Mouse (Mus musculus) cerebellum, adult 2 months (tissue): ENCODE measurements around the gene Dixdc1. TPM values are rescaled to one million over a fixed set of nuclear protein-coding genes. Genes with fewer than 3 reads are reported as not detected.
A peak's percentile ranks its signal among the peaks of the same experiment; 100 is the strongest.

ENCODE experiments used
- DNase-seq, 2 experiments: peaks; one replicate each; pipeline ENCODE4 v3.0.0; 2021
- H3K27ac ChIP-seq: fragments of 200-500 bp; 2 replicates; pipeline ENCODE4 v1.5.1; 2012; ENCODE audit warnings: low read length, control low read depth, inconsistent platforms; ENCODE audit not compliant: insufficient read depth
- H3K27me3 ChIP-seq: fragments of 200-500 bp; 2 replicates; pipeline ENCODE4 v1.6.1; 2012; ENCODE audit warnings: inconsistent platforms, mild to moderate bottlenecking, low read length, moderate library complexity; ENCODE audit not compliant: control insufficient read depth, insufficient read depth
- H3K4me1 ChIP-seq: fragments of 200-500 bp; 2 replicates; pipeline ENCODE4 v1.6.1; 2011; ENCODE audit warnings: low read length; ENCODE audit not compliant: control insufficient read depth, insufficient read depth
- H3K4me3 ChIP-seq: fragments of 200-500 bp; replicated peaks from 2 replicates; pipeline ENCODE3; 2011; ENCODE audit warnings: mild to moderate bottlenecking, low read depth, low read length, control low read depth; ENCODE audit not compliant: insufficient read depth
- CTCF ChIP-seq: fragments of 200-500 bp; IDR thresholded peaks from 2 replicates; pipeline ENCODE4 v1.5.1; 2011; ENCODE audit warnings: low read depth, mild to moderate bottlenecking, control low read depth, low read length, moderate library complexity, borderline replicate concordance; ENCODE audit not compliant: insufficient read depth
- POLR2A ChIP-seq: fragments of 200-500 bp; IDR thresholded peaks from 2 replicates; pipeline ENCODE4 v1.6.1; 2011; ENCODE audit warnings: low read length, control low read depth, borderline replicate concordance; ENCODE audit not compliant: insufficient read depth
- WGBS: fragments of 180-500 bp; shearing (Covaris S2); methylation state at CpG from one replicate; pipeline ENCODE4 v1.1.7; 2018; 5-methylcytosine and 5-hydroxymethylcytosine counted together
- polyA plus RNA-seq: library from polyadenylated mRNA; depleted of rRNA; stranded (reverse); fragments of >200 nt; gene quantifications from 2 replicates; pipeline ENCODE4 v1.2.3, GENCODE M21; 2012

Dixdc1 gene
- polyA plus RNA-seq, 1 experiment, result 81.7 TPM

DNA sequence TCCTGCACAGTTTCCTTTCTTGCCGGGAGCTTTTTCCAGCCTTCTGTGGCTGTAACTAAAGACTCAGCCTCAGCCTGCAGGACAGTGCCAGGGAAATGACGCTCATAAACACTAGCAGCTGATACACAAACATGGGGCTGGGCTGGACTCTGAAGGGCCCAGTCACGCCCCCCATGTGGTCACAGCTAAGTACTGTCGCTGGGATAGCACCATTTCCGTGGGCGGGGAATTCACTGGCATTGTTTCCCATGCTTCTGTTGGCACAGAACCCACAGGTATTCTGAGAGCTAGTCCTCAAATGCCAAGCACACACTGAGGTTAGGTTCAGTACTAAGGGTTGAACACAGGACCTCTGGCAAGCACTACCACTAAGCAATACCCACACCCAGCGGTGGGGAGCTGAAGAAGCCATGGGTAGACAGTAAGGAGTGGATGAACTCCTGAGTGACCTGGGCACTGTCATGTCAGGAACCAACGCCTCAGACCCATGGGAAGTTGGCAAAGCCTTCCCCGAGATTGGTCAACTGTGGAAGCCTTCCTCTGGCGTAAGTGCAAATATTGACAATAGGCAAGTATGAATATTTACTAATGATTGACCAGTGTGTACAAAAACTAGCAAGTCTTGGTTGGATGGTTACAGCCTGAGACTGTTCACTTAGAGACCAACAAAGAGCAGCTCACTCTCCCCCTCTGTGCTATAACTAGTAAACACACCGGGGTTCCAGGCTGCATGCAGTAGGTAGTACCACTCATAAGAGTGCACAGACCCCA is 38.2 kb downstream of the Dixdc1 start:
- peak overlapping the region; percentile 33 for H3K27ac ChIP-seq

DNA sequence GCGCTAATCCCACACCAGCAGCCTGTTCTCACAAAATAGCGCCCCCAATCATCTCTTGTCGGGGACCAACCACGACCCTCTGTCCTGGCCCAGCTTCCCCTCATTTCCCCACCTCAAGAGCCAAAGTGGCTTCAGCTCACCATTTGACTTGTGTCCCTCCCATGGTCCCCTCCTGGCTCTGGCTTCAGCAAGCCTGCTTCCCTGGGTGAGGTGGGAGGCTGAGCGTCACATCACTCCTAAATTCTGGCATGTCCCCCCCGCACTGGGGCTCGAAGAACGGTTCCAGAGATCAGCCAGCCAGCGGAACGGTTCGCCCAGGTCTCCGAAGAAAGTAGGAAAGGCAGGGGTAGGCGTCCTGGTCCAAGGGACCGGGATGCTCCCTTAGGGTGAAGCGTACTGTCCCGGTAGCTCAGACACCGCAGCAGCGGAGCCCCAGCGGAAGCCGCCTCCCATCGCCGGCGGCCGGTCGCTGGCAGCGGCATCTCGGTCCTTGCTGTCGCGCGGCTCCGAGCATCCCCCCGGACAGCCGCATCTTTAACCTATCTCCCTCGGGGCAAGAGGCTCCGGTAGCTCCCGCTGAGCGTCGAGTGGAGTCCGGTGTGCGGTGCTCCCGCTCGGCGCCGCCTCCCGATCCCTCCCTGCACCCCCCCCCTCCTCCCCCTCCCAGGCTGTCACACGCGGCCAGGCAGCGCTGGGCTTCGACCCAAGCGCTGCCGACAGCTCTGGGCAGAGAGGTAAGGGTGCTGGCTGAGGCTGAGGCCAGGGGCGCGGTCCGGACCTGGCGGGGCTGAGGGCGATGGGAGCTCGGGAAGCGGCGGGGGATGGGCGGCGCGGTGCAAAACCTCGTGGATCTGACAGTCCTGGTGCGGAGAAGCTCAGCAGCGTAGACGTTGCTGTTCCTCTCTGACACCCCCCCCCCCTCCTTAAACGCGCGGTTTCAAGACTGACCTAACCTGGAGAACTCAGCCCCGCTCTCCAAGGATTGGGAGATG is 40.6 kb downstream of the Dixdc1 start:
- H3K27me3 ChIP-seq, result no peaks in the 10 kb centered on the region
- H3K4me1 ChIP-seq, result peaks cover 16% of the 10 kb centered on the region
- peak overlapping the region; percentile 91 for H3K27ac ChIP-seq
- under 1% methylated on average over 70 of the region's 70 CpGs for WGBS
- peak; percentile 72 to 82 for DNase-seq
- peak; percentile 35; the same call in 1 of the 2 replicates for TF ChIP-seq POLR2A
- TF ChIP-seq CTCF, result no peak
- H3K4me3 ChIP-seq, result peak overlapping the region; percentile 87

More for the DNA sequence above, 38.2 kb downstream of the Dixdc1 start:
- 39% methylated on average over 11 of the region's 11 CpGs for WGBS
- TF ChIP-seq POLR2A, result no peak
- peak; percentile 32; the same call in 1 of the 2 replicates for TF ChIP-seq CTCF
- no peak overlapping the region for H3K4me3 ChIP-seq
- H3K27me3 ChIP-seq, result no peaks in the 10 kb centered on the region
- peak; percentile 61 to 78 for DNase-seq
- H3K4me1 ChIP-seq, result peaks cover 16% of the 10 kb centered on the region

DNA sequence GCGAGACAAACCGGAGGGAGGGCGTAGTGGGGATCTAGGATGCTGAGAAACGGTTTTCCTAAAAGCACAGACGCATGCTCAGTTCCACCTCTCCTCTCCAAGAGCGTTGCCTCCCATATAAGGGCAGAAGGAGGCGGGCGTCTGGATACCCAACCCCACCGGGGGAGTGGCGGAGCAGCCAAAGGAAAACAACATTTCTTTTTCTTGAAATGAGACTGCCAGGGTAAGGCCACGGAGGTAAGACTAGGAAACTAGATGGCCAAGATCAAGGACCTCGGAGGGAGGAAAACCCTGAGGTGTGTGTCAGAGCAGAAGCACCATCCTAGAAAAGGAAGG is 41.6 kb downstream of the Dixdc1 start:
- WGBS, result 0% methylated on average over 12 of the region's 12 CpGs
- Histone ChIP-seq H3K4me1 (peaks cover 16% of the 10 kb centered on the region), H3K27me3 (no peaks in the 10 kb centered on the region), H3K4me3 (peak overlapping the region; percentile 65), H3K27ac (peak overlapping the region; percentile 63; the same call in 1 of the 2 replicates)
- TF ChIP-seq CTCF (no peak), POLR2A (peak; percentile 69; the same call in 1 of the 2 replicates)
- peak; percentile 83 to 90 for DNase-seq

DNA sequence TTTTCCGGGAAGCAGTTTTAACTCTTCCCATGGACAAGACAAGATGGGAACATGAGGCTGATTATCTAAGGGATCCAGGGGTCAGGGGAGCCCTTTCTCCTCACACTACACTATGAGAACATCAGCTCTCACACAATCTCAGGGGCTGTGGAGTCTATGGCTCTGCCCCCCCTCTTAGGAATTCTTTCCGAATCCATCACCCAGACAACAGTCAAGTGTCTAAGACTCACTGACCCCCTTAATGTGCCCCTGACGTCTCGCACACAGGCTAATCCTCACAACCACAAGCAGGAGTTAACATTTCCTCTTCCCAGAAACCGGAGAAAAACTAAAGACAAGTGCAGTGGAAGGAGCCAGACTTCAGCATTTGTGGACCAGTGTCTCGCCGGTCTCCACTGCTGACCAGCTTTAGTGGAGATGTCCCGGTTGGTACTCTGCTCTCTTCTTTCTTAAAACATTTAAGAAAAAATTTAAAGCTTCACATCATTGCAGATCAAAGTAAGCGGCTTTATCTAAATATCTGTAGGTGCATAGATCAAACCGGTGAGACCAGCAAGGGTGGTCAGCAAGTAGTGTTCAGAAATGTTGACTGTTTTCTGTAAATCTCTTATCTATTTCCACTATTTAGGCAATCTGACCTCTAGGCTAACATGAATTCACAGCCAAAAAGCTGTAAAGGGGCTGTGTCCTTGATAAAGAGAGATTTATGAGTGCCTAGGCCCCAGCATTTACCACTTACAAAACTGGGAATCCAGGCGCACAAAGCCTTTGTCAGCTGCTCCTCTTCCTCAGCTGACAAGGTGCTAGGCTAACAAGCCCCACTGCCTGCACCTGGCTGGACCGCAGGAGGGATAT is 42.2 kb downstream of the Dixdc1 start:
- Histone ChIP-seq H3K27ac (peak overlapping the region; percentile 63; the same call in 1 of the 2 replicates), H3K4me1 (peaks cover 16% of the 10 kb centered on the region)

DNA sequence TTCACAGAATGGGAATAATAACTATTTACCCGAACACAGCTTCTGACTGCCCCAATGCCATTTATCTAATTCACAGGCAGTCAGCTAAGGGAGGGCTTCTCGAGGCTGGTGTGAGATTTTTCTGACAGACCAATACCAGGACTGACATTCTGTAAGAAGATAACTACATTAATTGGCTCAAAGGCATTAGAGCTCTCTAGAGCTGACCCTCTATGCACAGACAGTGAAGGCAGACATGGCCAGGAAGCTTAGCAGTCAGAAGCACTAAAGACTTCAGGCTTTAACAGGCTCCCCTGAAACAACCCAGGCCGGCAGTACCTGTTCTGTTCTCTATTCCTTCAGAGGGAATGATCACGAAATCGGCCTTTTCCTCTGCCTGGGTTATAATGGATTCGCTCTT is 44.2 kb downstream of the Dixdc1 start:
- peaks cover 9% of the 10 kb centered on the region for H3K4me1 ChIP-seq
- no peaks in the 10 kb centered on the region for H3K27me3 ChIP-seq
- H3K4me3 ChIP-seq, result no peak overlapping the region
- H3K27ac ChIP-seq, result no peak overlapping the region
- no peak for TF ChIP-seq POLR2A
- no peak for TF ChIP-seq CTCF
- WGBS, result 90% methylated on average over 6 of the region's 6 CpGs
- DNase-seq, result no peak

More for the DNA sequence above, 42.2 kb downstream of the Dixdc1 start:
- no peak for TF ChIP-seq CTCF
- TF ChIP-seq POLR2A, result no peak
- DNase-seq, result no peak
- H3K4me3 ChIP-seq, result peak overlapping the region; percentile 65
- H3K27me3 ChIP-seq, result no peaks in the 10 kb centered on the region
- WGBS, result 34% methylated on average over 12 of the region's 12 CpGs

DNA sequence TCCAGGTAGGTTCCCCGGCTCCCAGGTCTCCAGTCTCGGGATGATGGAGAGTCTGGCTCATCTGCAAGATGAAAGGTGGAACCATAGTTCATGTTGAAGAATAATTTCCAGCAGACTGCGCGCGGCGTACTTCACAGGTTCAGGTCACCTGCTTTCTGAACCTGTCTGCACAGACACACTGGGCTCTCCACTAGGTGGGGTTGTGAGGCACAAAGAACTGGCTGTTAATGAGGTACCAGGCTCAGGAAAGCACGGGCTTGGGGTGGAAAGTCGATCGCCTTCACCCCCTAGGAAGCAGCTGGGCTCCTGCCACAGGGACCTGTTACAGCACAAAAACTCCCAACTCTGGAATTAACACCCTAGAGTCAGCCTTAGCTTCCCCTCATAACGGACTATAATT is 45.7 kb downstream of the Dixdc1 start:
- no peak overlapping the region for H3K27ac ChIP-seq

More for the DNA sequence above, 45.7 kb downstream of the Dixdc1 start:
- DNase-seq, result peak; percentile 56 to 60
- Histone ChIP-seq H3K4me1 (peaks cover 6% of the 10 kb centered on the region), H3K27me3 (no peaks in the 10 kb centered on the region), H3K4me3 (no peak overlapping the region)
- TF ChIP-seq CTCF (peak; percentile 65; the same call in 1 of the 2 replicates), POLR2A (no peak)
- WGBS, result 23% methylated on average over 10 of the region's 10 CpGs
